Comparison of ENCODE assay signal across 10 mouse cellular contexts in the genomic region with DNA sequence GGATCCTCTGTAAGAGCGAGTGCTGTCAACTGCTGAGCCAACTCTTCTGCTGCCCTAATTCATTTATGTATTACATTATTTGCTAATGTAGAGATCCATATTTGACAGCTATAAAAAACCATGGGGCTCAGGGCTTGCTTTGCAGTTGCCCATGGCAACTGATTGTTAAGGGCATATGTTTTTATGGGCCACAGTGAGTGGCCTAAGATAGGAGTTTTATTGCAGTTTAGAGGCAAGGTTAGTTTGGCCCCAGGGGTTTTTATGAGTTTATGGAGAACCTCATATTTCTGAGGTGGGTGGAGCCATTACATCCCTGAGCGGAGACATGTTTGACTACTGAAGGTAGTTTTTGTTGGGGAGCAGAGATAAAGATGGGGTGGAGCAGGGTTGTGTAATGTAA. TPM values are rescaled to one million over a fixed set of nuclear protein-coding genes. Genes with fewer than 3 reads are reported as not detected.
DNase-seq lines count a peak whose midpoint lies in the region; ATAC-seq and TF ChIP-seq lines count a peak whose summit lies in the region.
"Had no signal": no experiment of that assay in that cellular context is flagged by ENCODE, and none has a peak within 500 bp of the region (broad histone marks: within the 10 kb centered on the region; RNA-seq: fewer than 3 reads in every experiment).

No protein-coding gene starts in this region.

- H3K9me3 ChIP-seq in kidney, embryonic 16.5 days (ENCODE audit: low read length) = no peaks in the 10 kb centered on the region
- H3K9me3 ChIP-seq in embryonic facial prominence, embryonic 15.5 days (replicated peaks) = no peaks in the 10 kb centered on the region
- H3K9me3 ChIP-seq in limb, embryonic 11.5 days (ENCODE audit: control insufficient read depth, low read length) = no peaks in the 10 kb centered on the region

- no peak for TF ChIP-seq CTCF in kidney, adult 2 months (conservative IDR thresholded peaks at IDR 0.05; ENCODE audit: insufficient read depth, insufficient read length, low read depth, low read length)
- no peak for TF ChIP-seq CTCF in small intestine, adult 2 months (IDR thresholded peaks at IDR 0.05; ENCODE audit: extremely low read depth, insufficient read length, insufficient replicate concordance, low read depth, low read length)

- no peak overlapping the region for H3K27ac ChIP-seq in kidney, embryonic 16.5 days (ENCODE audit: low read length)
- no peak overlapping the region for H3K27ac ChIP-seq in kidney, adult 2 months (ENCODE audit: insufficient read depth, low read depth, low read length)
- H3K27ac ChIP-seq in embryonic facial prominence, embryonic 15.5 days (replicated peaks) = no peak overlapping the region
- H3K27ac ChIP-seq in limb, embryonic 11.5 days (replicated peaks; ENCODE audit: low read depth, low read length) = no peak overlapping the region
- H3K27ac ChIP-seq in small intestine, adult 2 months (ENCODE audit: insufficient read depth, low read depth, low read length) = peak overlapping the region; percentile 10

- no peak for DNase-seq in kidney, adult 2 months
- no peak for DNase-seq in limb, embryonic 11.5 days (ENCODE audit: low spot score)
- no peak for DNase-seq in cerebellum, adult 9-10 months
- no peak for DNase-seq in ovary, postnatal 14 days (ENCODE audit: low spot score)
- no peak for DNase-seq in frontal cortex, postnatal 36 days (ENCODE audit: low spot score in 2 of 2)
- DNase-seq: cerebellum, adult 18-20 months; gastrocnemius, postnatal 10 days had no signal

- 83% methylated on average over 2 of the region's 2 CpGs for WGBS in kidney, embryonic 16.5 days
- 78% methylated on average over 2 of the region's 2 CpGs for WGBS in kidney, adult 2 months
- 58% methylated on average over 2 of the region's 2 CpGs for WGBS in embryonic facial prominence, embryonic 15.5 days
- WGBS in limb, embryonic 11.5 days = 72% methylated on average over 2 of the region's 2 CpGs
- 38% methylated on average over 2 of the region's 2 CpGs for WGBS in small intestine, adult 2 months

- H3K36me3 ChIP-seq in kidney, embryonic 16.5 days (ENCODE audit: insufficient read depth, low read length) = peaks cover 14% of the 10 kb centered on the region; the same call in 1 of the 2 replicates
- H3K36me3 ChIP-seq in kidney, adult 2 months (ENCODE audit: control insufficient read depth, insufficient read depth, low read length) = no peaks in the 10 kb centered on the region
- 0 out of 2 replicates have a peak, but pooled peaks cover 4% of the 10 kb centered on the region for H3K36me3 ChIP-seq in embryonic facial prominence, embryonic 15.5 days
- no peaks in the 10 kb centered on the region for H3K36me3 ChIP-seq in limb, embryonic 11.5 days (ENCODE audit: control insufficient read depth, insufficient read depth, low read length)
- peaks cover 2% of the 10 kb centered on the region; the same call in 1 of the 2 replicates for H3K36me3 ChIP-seq in small intestine, adult 2 months (ENCODE audit: control insufficient read depth, insufficient read depth, low read length)

- peaks cover 29% of the 10 kb centered on the region for H3K4me1 ChIP-seq in kidney, embryonic 16.5 days (ENCODE audit: insufficient read depth, low read length)
- H3K4me1 ChIP-seq in kidney, adult 2 months (ENCODE audit: control insufficient read depth, insufficient read depth, low read length) = peaks cover 13% of the 10 kb centered on the region
- peaks cover 22% of the 10 kb centered on the region for H3K4me1 ChIP-seq in embryonic facial prominence, embryonic 15.5 days
- H3K4me1 ChIP-seq in limb, embryonic 11.5 days (ENCODE audit: control insufficient read depth, insufficient read depth, low read length) = peaks cover 10% of the 10 kb centered on the region; the same call in 1 of the 2 replicates
- H3K4me1 ChIP-seq in small intestine, adult 2 months (ENCODE audit: control insufficient read depth, insufficient read depth, insufficient read length, low read length) = peaks cover 19% of the 10 kb centered on the region

- TF ChIP-seq POLR2A in kidney, adult 2 months (IDR thresholded peaks at IDR 0.05; ENCODE audit: low read depth, low read length) = no peak
- TF ChIP-seq POLR2A in small intestine, adult 2 months (IDR thresholded peaks at IDR 0.05; ENCODE audit: low read depth, low read length) = no peak

- H3K27me3 ChIP-seq in kidney, embryonic 16.5 days (ENCODE audit: insufficient read depth, low read length) = no peaks in the 10 kb centered on the region
- no peaks in the 10 kb centered on the region for H3K27me3 ChIP-seq in kidney, adult 2 months (replicated peaks; ENCODE audit: control insufficient read depth, insufficient read depth, low read length)
- H3K27me3 ChIP-seq in embryonic facial prominence, embryonic 15.5 days = no peaks in the 10 kb centered on the region
- H3K27me3 ChIP-seq in limb, embryonic 11.5 days (ENCODE audit: control insufficient read depth, insufficient read depth, low read length) = no peaks in the 10 kb centered on the region
- H3K27me3 ChIP-seq in small intestine, adult 2 months (ENCODE audit: control insufficient read depth, insufficient read depth, low read length) = no peaks in the 10 kb centered on the region

- no peak overlapping the region; the same call in 1 of the 2 replicates for H3K9ac ChIP-seq in kidney, embryonic 16.5 days (replicated peaks; ENCODE audit: low read length)
- no peak overlapping the region for H3K9ac ChIP-seq in embryonic facial prominence, embryonic 15.5 days
- H3K9ac ChIP-seq in limb, embryonic 11.5 days (ENCODE audit: low read length) = no peak overlapping the region

- peak overlapping the region; percentile 76 for H3K4me2 ChIP-seq in kidney, embryonic 16.5 days (replicated peaks; ENCODE audit: low read depth, low read length)
- H3K4me2 ChIP-seq in embryonic facial prominence, embryonic 15.5 days (replicated peaks) = peak overlapping the region; percentile 49
- H3K4me2 ChIP-seq in limb, embryonic 11.5 days (ENCODE audit: low read depth, severe bottlenecking) = peak overlapping the region; percentile 55

- no peak for ATAC-seq in kidney, embryonic 16.5 days (ENCODE audit: low FRiP score, low TSS enrichment)
- ATAC-seq in embryonic facial prominence, embryonic 15.5 days (ENCODE audit: insufficient number of reproducible peaks, low FRiP score, low TSS enrichment, low read depth) = no peak
- ATAC-seq in limb, embryonic 11.5 days (ENCODE audit: insufficient number of reproducible peaks, low FRiP score, low TSS enrichment, low read depth) = no peak

- peak overlapping the region; percentile 98 for H3K4me3 ChIP-seq in kidney, embryonic 16.5 days (ENCODE audit: low read length)
- H3K4me3 ChIP-seq in kidney, adult 2 months (ENCODE audit: insufficient read depth, low read depth, low read length) = no peak overlapping the region
- peak overlapping the region; percentile 97 for H3K4me3 ChIP-seq in embryonic facial prominence, embryonic 15.5 days (replicated peaks)
- peak overlapping the region; percentile 78; the same call in 1 of the 2 replicates for H3K4me3 ChIP-seq in limb, embryonic 11.5 days (ENCODE audit: low read depth, low read length)
- H3K4me3 ChIP-seq in small intestine, adult 2 months (ENCODE audit: low read depth, low read length) = peak overlapping the region; percentile 37; the same call in 1 of the 2 replicates

RNA-seq across cellular contexts. Expression of gene Papss1, which starts 1.7 kb away (rescaled TPM):
- polyA plus RNA-seq in kidney, embryonic 16.5 days (2015; fragmentation: Nextera tagmentation; extraction: Ambion mirVana) = 115 and 124 TPM in 2 replicates
- polyA plus RNA-seq in kidney, adult 2 months (2012; rRNA removed) = 56.2 and 56.3 TPM in 2 replicates
- 116 and 117 TPM in 2 replicates for polyA plus RNA-seq in embryonic facial prominence, embryonic 15.5 days (2015; fragmentation: Nextera tagmentation; extraction: Ambion mirVana)
- 107 and 108 TPM in 2 replicates for polyA plus RNA-seq in limb, embryonic 11.5 days (2014; fragmentation: Nextera tagmentation; extraction: Ambion mirVana)
- 8.2 and 44.8 TPM in 2 replicates for polyA plus RNA-seq in small intestine, adult 2 months (2012; rRNA removed)
